Mouse (Mus musculus) CH12.LX (cell line): ENCODE data around the gene Ppm1m. TPM values are rescaled to one million over a fixed set of nuclear protein-coding genes. Genes with fewer than 3 reads are reported as not detected.

ENCODE experiments used
- DNase-seq: peaks from one replicate; pipeline ENCODE4 v3.0.0-alpha.2; 2013; ENCODE audit errors: extremely low read depth
- H3K27ac ChIP-seq: 2 replicates; pipeline ENCODE4 v1.5.1; 2012; ENCODE audit warnings: low read depth, mild to moderate bottlenecking, control low read depth, moderate library complexity; ENCODE audit not compliant: insufficient read depth
- H3K27me3 ChIP-seq: replicated peaks from 2 replicates; pipeline ENCODE3; 2012; ENCODE audit warnings: inconsistent platforms
- H3K36me3 ChIP-seq, 2 experiments: replicated peaks in 1 of 2; 2 replicates each; pipeline versions ENCODE3 to v1.6.1; 2012; ENCODE audit warnings: inconsistent platforms in 1 of 2, low read length in 1 of 2, mild to moderate bottlenecking in 1 of 2, mixed read lengths in 1 of 2, moderate library complexity in 1 of 2; ENCODE audit not compliant: control insufficient read depth in 1 of 2, insufficient read depth in 1 of 2
- H3K4me1 ChIP-seq, 2 experiments: 2 replicates each; pipeline ENCODE4 v1.6.1; 2012; ENCODE audit warnings: inconsistent platforms in 1 of 2, moderate library complexity in 1 of 2; ENCODE audit not compliant: insufficient read depth in 2 of 2, control insufficient read depth in 1 of 2
- H3K4me2 ChIP-seq: 2 replicates; pipeline ENCODE4 v1.6.1; 2012; ENCODE audit warnings: low read depth, mild to moderate bottlenecking, control low read depth; ENCODE audit not compliant: poor library complexity, insufficient read depth, severe bottlenecking
- H3K4me3 ChIP-seq, 3 experiments: fragments of 150-350 bp in 1 of 3; sonication (generic) in 1 of 3; replicated peaks in 1 of 3; 2 replicates each; pipeline versions ENCODE3 to v1.5.1; 2011 to 2012; ENCODE audit warnings: low read depth in 2 of 3, low read length in 2 of 3, mild to moderate bottlenecking in 2 of 3, moderate library complexity in 2 of 3, control low read depth in 1 of 3, improper control_type of control experiment in 1 of 3, inconsistent platforms in 1 of 3, mixed read lengths in 1 of 3; ENCODE audit not compliant: poor library complexity in 1 of 3
- H3K79me2 ChIP-seq: replicated peaks from 2 replicates; pipeline ENCODE4 v1.6.1; 2012; ENCODE audit warnings: mild to moderate bottlenecking, moderate library complexity; ENCODE audit not compliant: control insufficient read depth, poor library complexity, insufficient read depth, severe bottlenecking; ENCODE audit errors: extremely low read depth
- H3K9ac ChIP-seq: 2 replicates; pipeline ENCODE4 v1.6.1; 2012; ENCODE audit warnings: low read depth, mild to moderate bottlenecking, control low read depth, moderate library complexity; ENCODE audit not compliant: insufficient read depth
- H3K9me3 ChIP-seq: replicated peaks from 2 replicates; pipeline ENCODE3; 2012; ENCODE audit warnings: low read length, inconsistent platforms, mixed read lengths
- CHD2 ChIP-seq: IDR thresholded peaks from 2 replicates; pipeline ENCODE4 v1.6.1; 2011; ENCODE audit warnings: low read length, improper control_type of control experiment
- E2F4 ChIP-seq: IDR thresholded peaks from 2 replicates; pipeline ENCODE4 v1.6.1; 2011; ENCODE audit warnings: low read depth, low read length, improper control_type of control experiment; ENCODE audit not compliant: insufficient replicate concordance
- MAX ChIP-seq: IDR thresholded peaks from 2 replicates; pipeline ENCODE4 v1.6.1; 2011; ENCODE audit warnings: low read length, improper control_type of control experiment
- MEF2A ChIP-seq: IDR thresholded peaks from 2 replicates; pipeline ENCODE4 v1.6.1; 2014; ENCODE audit warnings: low read depth, mild to moderate bottlenecking, inconsistent platforms, low read length, improper control_type of control experiment, borderline replicate concordance
- NELFE ChIP-seq: IDR thresholded peaks from 2 replicates; pipeline ENCODE4 v1.6.1; 2011; ENCODE audit warnings: low read depth, low read length, improper control_type of control experiment
- NRF1 ChIP-seq: IDR thresholded peaks from 2 replicates; pipeline ENCODE4 v1.6.1; 2014; ENCODE audit warnings: low read depth, mild to moderate bottlenecking, inconsistent platforms, low read length, improper control_type of control experiment, moderate library complexity
- PAX5 ChIP-seq: IDR thresholded peaks from 2 replicates; pipeline ENCODE4 v1.6.1; 2012; ENCODE audit warnings: low read length, inconsistent platforms, mixed read lengths
- RAD21 ChIP-seq: IDR thresholded peaks from 2 replicates; pipeline ENCODE4 v1.6.1; 2011; ENCODE audit warnings: low read depth, mild to moderate bottlenecking, low read length, improper control_type of control experiment, moderate library complexity
- TBP ChIP-seq: conservative IDR thresholded peaks from 2 replicates; pipeline ENCODE4 v1.6.1; 2011; ENCODE audit warnings: low read depth, low read length, improper control_type of control experiment
- TCF12 ChIP-seq: IDR thresholded peaks from 2 replicates; pipeline ENCODE4 v1.6.1; 2014; ENCODE audit warnings: low read depth, mild to moderate bottlenecking, inconsistent platforms, low read length, improper control_type of control experiment
- UBTF ChIP-seq: IDR thresholded peaks from 2 replicates; pipeline ENCODE4 v1.6.1; 2012; ENCODE audit warnings: low read depth, mild to moderate bottlenecking, inconsistent platforms, low read length, improper control_type of control experiment, moderate library complexity
- USF1 ChIP-seq: IDR thresholded peaks from 2 replicates; pipeline ENCODE4 v1.6.1; 2014; ENCODE audit warnings: low read depth, mild to moderate bottlenecking, inconsistent platforms, low read length, improper control_type of control experiment
- ZKSCAN1 ChIP-seq: IDR thresholded peaks from 2 replicates; pipeline ENCODE4 v1.6.1; 2012; ENCODE audit warnings: low read depth, inconsistent platforms, low read length, improper control_type of control experiment, borderline replicate concordance
- ZMIZ1 ChIP-seq: IDR thresholded peaks from 2 replicates; pipeline ENCODE4 v1.6.1; 2012; ENCODE audit warnings: low read depth, mild to moderate bottlenecking, inconsistent platforms, low read length, improper control_type of control experiment
- dilution Hi-C: fragments of 300-500 bp; cut with MboI; formaldehyde crosslinking; loops from 2 replicates; pipeline ENCODE4 v1.14.3; 2020; ENCODE audit warnings: low sequenced_read_pairs; ENCODE audit not compliant: extremely low pct_unique_long_range_greater_than_20kb, extremely low pct_ligation_motif_present
- in situ Hi-C: fragments of 300-500 bp; cut with MboI; formaldehyde crosslinking; loops from 3 replicates; pipeline ENCODE4 v1.14.3; 2019; ENCODE audit warnings: low sequenced_read_pairs, low pct_ligation_motif_present, low pct_unique_long_range_greater_than_20kb, mixed read lengths
- polyA plus RNA-seq: library from polyadenylated mRNA; unstranded; fragments of >175 nt; gene quantifications from 2 replicates; pipeline ENCODE4 v1.2.1, GENCODE M21; 2012; ENCODE audit warnings: low read depth; ENCODE audit not compliant: insufficient read length
- total RNA-seq, 2 experiments: library from RNA; depleted of rRNA; stranded (reverse); fragments of 300-350 nt in 1 of 2; fragments of >200 nt in 1 of 2; gene quantifications; 2 replicates each; pipeline ENCODE4 v1.2.3; 2012 to 2014

Ppm1m gene
- total and polyA plus RNA-seq, 3 experiments = 54.7 to 111 (median 86.0) TPM

- Histone ChIP-seq H3K4me1 (peaks cover 25 to 76% of the 10 kb centered on the region in 2 experiments), H3K79me2 (peaks cover 13% of the 10 kb centered on the region), H3K9ac (no peak overlapping the region), H3K36me3 (peaks cover 45 to 58% of the 10 kb centered on the region in 2 experiments), H3K4me3 (no peak overlapping the region), H3K27me3 (no peaks in the 10 kb centered on the region), H3K9me3 (no peaks in the 10 kb centered on the region), H3K27ac (no peak overlapping the region), H3K4me2 (no peak overlapping the region)
- in situ Hi-C loops (no loop called here), dilution Hi-C loops (no loop called here)
- TF ChIP-seq RAD21 (no peak), TBP (no peak), TCF12 (no peak), ZMIZ1 (no peak), E2F4 (no peak), MEF2A (no peak), PAX5 (no peak), NELFE (no peak), CHD2 (no peak), NRF1 (no peak), UBTF (no peak), ZKSCAN1 (no peak), MAX (no peak), USF1 (no peak)
- DNase-seq = no peak
These were observed 3.9 kb downstream of the Ppm1m start for GRCm38 (mm10) chr9:106195693-106196092.

GRCm38 (mm10) chr9:106193930-106194807 is 5.4 kb downstream of the Ppm1m start:
- H3K4me1 ChIP-seq = peaks cover 20 to 64% of the 10 kb centered on the region in 2 experiments
- H3K27ac ChIP-seq = peak overlapping the region; percentile 21
- in situ Hi-C loops = no loop called here
- no peaks in the 10 kb centered on the region for H3K27me3 ChIP-seq
- no peak overlapping the region for H3K4me3 ChIP-seq
- H3K9ac ChIP-seq = no peak overlapping the region
- dilution Hi-C loops = no loop called here
- no peaks in the 10 kb centered on the region for H3K9me3 ChIP-seq
- TF ChIP-seq ZMIZ1 = no peak
- peak; percentile 55 for TF ChIP-seq ZKSCAN1
- H3K4me2 ChIP-seq = no peak overlapping the region
- peaks cover 60 to 73% of the 10 kb centered on the region in 2 experiments for H3K36me3 ChIP-seq
- H3K79me2 ChIP-seq = peaks cover 13% of the 10 kb centered on the region
- no peak for DNase-seq
